Mouse (Mus musculus) bone marrow macrophage, adult 2 months (primary cell): Measurements from ENCODE around the gene Ypel2.
"Not testable (repeated sequence)": the region's sequence is repeated elsewhere in the genome, so short reads cannot be mapped to it uniquely, and the experiment has no call there.

Experiments
- CTCF ChIP-seq: IDR thresholded peaks from 2 replicates; pipeline ENCODE4 v1.5.1; 2012; ENCODE audit warnings: low read depth, mild to moderate bottlenecking, low read length, moderate library complexity
- POLR2A ChIP-seq: IDR thresholded peaks from 2 replicates; pipeline ENCODE4 v1.6.1; 2012; ENCODE audit warnings: mild to moderate bottlenecking, low read depth, low read length, borderline replicate concordance

DNA sequence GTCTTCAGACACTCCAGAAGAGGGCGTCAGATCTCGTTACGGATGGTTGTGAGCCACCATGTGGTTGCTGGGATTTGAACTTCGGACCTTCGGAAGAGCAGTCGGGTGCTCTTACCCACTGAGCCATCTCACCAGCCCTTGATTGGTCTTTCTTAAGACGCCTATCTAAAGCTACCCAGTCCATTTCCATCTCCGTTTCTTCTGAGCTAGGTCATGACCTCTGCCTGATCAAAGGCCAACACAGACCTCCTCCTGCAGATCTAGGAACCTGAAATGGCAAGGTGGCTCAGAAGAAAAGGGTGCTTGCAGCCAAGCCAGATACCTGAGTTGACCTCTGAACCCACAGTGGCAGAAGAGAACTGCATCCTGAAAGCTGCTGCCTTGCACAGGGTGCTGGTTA is 29.7 kb upstream of the Ypel2 start:
- not testable (repeated sequence) for TF ChIP-seq CTCF, POLR2A
